Mouse (Mus musculus) heart, postnatal 10 days (tissue): ENCODE data around the gene Smarca4. TPM values are rescaled to one million over a fixed set of nuclear protein-coding genes. Genes with fewer than 3 reads are reported as not detected.

Experiments used
- DNase-seq, 2 experiments: peaks; one replicate each; pipeline ENCODE4 v3.0.0; 2021
- intact Hi-C: fragments of 180-260 bp; cut with DNase I; formaldehyde crosslinking; loops from one replicate; pipeline ENCODE4 v1.15.1; 2025
- total RNA-seq, 2 experiments: library from RNA; stranded (reverse); gene quantifications; 2 replicates each; pipeline ENCODE4 v1.2.3; 2021

The Smarca4 gene
- total RNA-seq, 2 experiments from 2014 or later, result 55.6 to 59.8 TPM

- DNase-seq, result no peak
- intact Hi-C loops, result no loop called here
Measured at GRCm38 (mm10) chr9:21706085-21706484, 90.1 kb downstream of the Smarca4 start.

DNA sequence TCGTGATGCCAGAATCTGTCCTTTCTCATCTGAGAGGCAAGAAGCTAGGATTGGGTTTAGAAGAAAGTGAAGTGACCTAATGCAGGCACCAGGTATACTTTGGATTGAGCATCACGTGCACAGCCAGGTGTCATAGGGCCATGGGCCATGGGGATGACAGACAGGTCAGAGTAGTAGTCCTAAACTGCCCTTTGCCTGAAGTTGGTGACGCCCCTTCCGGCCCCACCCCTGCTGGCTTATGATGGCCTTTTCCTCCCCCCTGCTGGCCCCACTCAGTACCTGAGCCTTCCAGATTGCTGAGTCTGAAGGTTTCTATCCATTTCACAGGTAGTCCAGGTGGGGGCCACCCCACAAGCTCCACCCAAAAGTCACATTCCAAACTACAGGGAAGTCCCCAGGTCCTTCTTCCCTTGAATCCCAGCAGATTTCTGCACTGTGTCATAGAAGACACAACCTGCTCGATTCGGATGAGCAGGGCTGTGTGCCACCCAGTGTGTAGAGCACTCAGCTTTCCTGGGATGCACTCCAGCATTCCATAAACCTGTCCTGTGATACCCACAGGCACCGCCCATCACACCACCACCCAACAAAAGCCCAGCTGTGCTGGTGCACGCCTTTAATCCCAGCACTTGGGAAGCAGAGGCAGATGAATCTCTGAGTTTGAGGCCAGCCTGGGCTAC is 90.8 kb downstream of the Smarca4 start:
- intact Hi-C loops, result no loop called here
- DNase-seq, result no peak

- DNase-seq, result no peak
- intact Hi-C loops, result no loop called here
Measured at GRCm38 (mm10) chr9:21709340-21709739, 93.4 kb downstream of the Smarca4 start.

GRCm38 (mm10) chr9:21715298-21715697 is 99.3 kb downstream of the Smarca4 start:
- intact Hi-C loops, result no loop called here
- peak; percentile 36 to 38 for DNase-seq

- intact Hi-C loops, result no loop called here
- no peak for DNase-seq
Measured at GRCm38 (mm10) chr9:21717015-21717414, 101.0 kb downstream of the Smarca4 start.

GRCm38 (mm10) chr9:21721036-21721435 is 105.1 kb downstream of the Smarca4 start:
- intact Hi-C loops, result no loop called here
- DNase-seq, result peak; percentile 45 to 46

DNA sequence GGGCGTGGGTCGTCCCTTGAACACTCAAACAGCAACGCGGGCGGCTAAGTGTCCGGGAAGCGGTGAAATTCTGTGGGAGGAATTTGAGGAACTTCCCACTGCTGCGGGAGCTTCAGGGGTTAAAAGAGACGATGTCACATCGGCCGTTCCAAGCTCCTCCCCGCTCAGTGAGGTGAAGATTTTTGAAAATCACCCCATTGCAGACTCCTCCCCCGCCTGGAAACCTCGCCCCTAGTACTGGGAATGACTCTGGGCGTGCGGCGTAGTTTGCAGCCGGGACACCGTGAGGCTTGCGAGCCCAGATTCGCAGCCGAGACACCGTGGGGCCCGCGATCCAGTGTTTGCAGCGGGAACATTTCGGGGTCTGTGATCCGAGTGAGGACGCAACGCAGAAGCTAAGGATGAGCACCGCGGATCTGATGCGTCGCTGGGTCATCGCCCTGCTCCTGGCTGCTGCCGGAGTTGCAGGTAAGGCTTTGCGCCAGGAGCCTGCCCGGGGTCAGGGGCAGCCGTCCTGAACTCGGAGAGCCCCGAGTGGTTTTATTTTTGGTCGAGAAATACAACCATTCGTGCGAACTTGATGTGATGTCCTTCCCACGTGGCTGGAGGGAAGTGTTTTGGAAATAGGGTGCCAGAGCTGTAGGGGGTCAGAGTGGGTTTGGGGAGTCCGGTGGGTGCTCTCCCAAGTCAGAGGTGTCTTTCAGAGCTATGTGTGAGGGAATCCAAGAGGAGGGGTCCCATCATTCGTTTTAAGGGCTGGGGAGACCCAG is 107.6 kb downstream of the Smarca4 start, which contains the start of gene Ldlr:
Gene Ldlr (plus strand): TSS at position 107 of the 770 bp plus-strand sequence.
- intact Hi-C loops, result no loop called here
- DNase-seq, result peak; percentile 90

DNA sequence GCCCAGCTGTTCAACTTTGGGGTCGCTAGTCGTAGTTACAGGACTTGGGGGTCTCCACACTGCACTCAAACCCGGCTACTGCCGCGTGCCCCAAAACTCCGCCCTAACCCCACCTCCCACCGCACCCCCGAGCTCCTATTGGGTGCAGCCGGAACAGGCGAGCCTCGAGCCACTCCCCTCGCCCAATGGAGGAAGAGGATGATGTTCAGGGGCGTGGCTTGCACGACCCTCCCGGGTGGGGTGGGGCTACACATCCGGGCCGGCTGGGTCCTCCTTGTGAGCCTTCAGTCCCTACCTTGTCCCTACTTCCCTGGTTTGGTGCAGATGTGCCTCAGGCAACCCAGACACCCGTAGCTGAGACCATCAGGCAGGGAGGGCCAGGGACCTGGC is 108.2 kb downstream of the Smarca4 start:
- peak; percentile 92 for DNase-seq
- intact Hi-C loops, result no loop called here

- intact Hi-C loops, result no loop called here
- DNase-seq, result no peak
Measured at GRCm38 (mm10) chr9:21725224-21726121, 109.5 kb downstream of the Smarca4 start.

- no peak for DNase-seq
- intact Hi-C loops, result no loop called here
Measured at GRCm38 (mm10) chr9:21726218-21726975, 110.4 kb downstream of the Smarca4 start.

DNA sequence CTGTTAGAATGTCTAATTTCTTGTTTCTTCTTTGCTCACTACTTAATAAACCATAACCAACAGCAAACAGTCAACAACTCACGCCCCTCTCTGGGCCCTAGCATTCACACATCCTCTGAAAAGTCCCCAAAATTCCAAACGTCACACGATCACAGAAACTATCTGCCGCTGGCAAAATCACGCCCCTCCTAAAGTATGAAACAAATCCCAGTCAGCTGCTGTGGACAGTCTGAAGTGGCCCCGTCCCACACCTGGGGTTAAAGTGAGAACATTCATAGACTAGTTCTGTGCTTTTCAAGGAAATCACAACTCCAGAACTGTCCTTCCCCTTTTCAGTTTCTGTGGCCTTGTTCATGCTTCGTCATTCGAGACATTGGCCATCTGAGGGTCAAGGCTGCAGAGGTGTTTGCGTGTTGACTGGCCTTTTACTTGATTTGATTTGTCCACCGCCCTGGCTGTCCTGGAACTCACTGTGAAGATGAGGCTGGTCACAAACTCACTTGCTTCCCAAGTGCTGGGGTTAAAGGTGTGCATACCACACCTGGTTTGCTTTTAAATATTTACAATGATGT is 112.4 kb downstream of the Smarca4 start:
- intact Hi-C loops, result no loop called here
- DNase-seq, result no peak

GRCm38 (mm10) chr9:21729264-21729663 is 113.3 kb downstream of the Smarca4 start:
- intact Hi-C loops, result no loop called here
- DNase-seq, result no peak

DNA sequence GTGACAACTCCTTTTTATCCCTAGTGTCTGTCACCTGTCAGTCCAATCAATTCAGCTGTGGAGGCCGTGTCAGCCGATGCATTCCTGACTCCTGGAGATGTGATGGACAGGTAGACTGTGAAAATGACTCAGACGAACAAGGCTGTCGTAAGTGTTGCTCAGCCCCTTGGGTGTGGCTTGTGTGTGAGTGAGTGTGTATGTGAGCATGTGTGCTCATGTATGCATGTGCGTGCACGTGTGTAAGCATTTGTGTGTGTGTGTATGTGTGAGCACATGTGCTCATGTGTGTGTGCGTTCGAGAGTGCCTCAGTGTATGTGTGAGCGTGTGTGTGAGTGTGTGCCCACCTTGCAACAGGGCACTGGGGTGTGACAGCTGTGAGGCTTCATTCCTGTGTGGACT is 116.3 kb downstream of the Smarca4 start:
- intact Hi-C loops, result no loop called here
- DNase-seq, result no peak

GRCm38 (mm10) chr9:21733446-21733845 is 117.5 kb downstream of the Smarca4 start:
- DNase-seq, result no peak
- intact Hi-C loops, result no loop called here

DNA sequence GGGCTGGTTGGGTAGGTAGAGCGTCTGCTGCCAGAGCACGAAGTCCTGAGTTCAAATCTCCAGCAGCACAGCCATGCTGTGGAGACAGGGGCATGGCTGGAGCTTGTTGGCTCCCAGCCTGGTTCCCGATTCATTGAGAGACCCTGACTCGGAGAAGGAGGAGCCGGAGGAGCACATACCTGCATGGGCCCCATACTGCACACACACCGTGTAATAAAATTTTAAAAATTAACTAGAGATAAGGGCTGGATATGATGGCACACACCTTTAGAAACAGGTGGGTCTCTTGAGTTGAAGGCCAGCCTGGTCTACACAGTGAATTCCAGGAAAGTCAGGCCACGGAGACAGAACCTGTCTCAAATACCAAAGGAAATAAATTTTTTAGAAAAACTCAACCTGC is 118.0 kb downstream of the Smarca4 start:
- DNase-seq, result no peak
- intact Hi-C loops, result no loop called here

GRCm38 (mm10) chr9:21735126-21735525 is 119.2 kb downstream of the Smarca4 start:
- DNase-seq, result no peak
- intact Hi-C loops, result no loop called here

GRCm38 (mm10) chr9:21736580-21736979 is 120.6 kb downstream of the Smarca4 start:
- intact Hi-C loops, result no loop called here
- DNase-seq, result no peak

- DNase-seq, result no peak
- intact Hi-C loops, result no loop called here
Measured at GRCm38 (mm10) chr9:21737188-21737587, 121.2 kb downstream of the Smarca4 start.

GRCm38 (mm10) chr9:21738776-21739175 is 122.8 kb downstream of the Smarca4 start:
- intact Hi-C loops, result no loop called here
- DNase-seq, result no peak

- no peak for DNase-seq
- intact Hi-C loops, result no loop called here
Measured at GRCm38 (mm10) chr9:21740427-21740826, 124.5 kb downstream of the Smarca4 start.
